Mouse (Mus musculus) bone marrow, adult 2 months (tissue): ENCODE data around the gene Rab5b.

Experiments
- CTCF ChIP-seq: fragments of 200-500 bp; IDR thresholded peaks from 2 replicates; pipeline ENCODE4 v1.5.1; 2011; ENCODE audit warnings: low read length, control low read depth; ENCODE audit not compliant: control insufficient read depth, insufficient read depth
- POLR2A ChIP-seq: fragments of 200-500 bp; IDR thresholded peaks from 2 replicates; pipeline ENCODE4 v1.6.1; 2011; ENCODE audit warnings: low read depth, mild to moderate bottlenecking, control low read depth, low read length, borderline replicate concordance; ENCODE audit not compliant: control insufficient read depth

- TF ChIP-seq CTCF, result no peak
- TF ChIP-seq POLR2A, result no peak
Observed at GRCm38 (mm10) chr10:128636561-128636960, 59.5 kb downstream of the Rab5b start.
